Mouse (Mus musculus): ENCODE measurements around the gene Rpl4.

DNA sequence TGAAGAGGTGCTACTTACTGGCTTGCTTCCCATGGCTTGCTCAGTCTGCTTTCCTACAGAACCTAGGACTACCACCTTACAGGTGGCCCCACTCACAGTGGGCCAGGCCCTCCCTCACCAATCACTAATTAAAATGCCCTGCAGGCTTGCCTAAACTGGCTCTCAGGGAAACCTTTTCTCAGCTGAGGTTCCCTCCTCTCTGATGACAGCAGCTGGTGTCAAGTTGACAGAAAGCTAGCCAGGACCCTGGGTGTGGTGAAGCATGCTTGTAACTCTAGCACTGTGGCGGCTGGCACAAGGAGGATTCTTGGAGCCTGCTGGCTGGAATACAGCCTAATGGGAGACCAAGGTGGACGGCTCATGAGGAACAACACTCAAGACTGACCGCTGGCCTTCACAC, 47.9 kb upstream of the Rpl4 start:
- TF ChIP-seq CTCF (IDR thresholded peaks at IDR 0.05) (no peak), EP300 (IDR thresholded peaks at IDR 0.05) (no peak)

All from lung, postnatal 0 days (tissue).